Mouse (Mus musculus) erythroblast, embryonic 14.5 days (primary cell): Measurements from ENCODE around the gene Wiz.

Source experiments
- GATA1 ChIP-seq: IDR thresholded peaks from 2 replicates; pipeline ENCODE4 v1.6.1; 2012; ENCODE audit warnings: low read length, inconsistent platforms, mixed read lengths
- TAL1 ChIP-seq: IDR thresholded peaks from 3 replicates; pipeline ENCODE4 v1.6.1; 2012; ENCODE audit warnings: low read length, inconsistent platforms, mixed read lengths

- no peak for TF ChIP-seq GATA1
- TF ChIP-seq TAL1, result no peak
These were observed 5.6 kb downstream of the Wiz start for GRCm38 (mm10) chr17:32383661-32384060.
